Mouse (Mus musculus) right cerebral cortex, adult 2 months (tissue): ENCODE data around the gene Parva.

Source experiments
- DNase-seq, 2 experiments: peaks; one replicate each; pipeline ENCODE4 v3.0.0; 2021 to 2022; ENCODE audit warnings: low spot score in 2 of 2

The Parva gene

GRCm38 (mm10) chr7:112427357-112428157 lies at the start of gene Parva:
Parva (plus strand) TSS chr7:112427505.
- DNase-seq, result peak; percentile 35 to 47

GRCm38 (mm10) chr7:112378056-112378455 lies 49.2 kb upstream of the Parva start:
- no peak for DNase-seq

- peak; percentile 73 to 81 for DNase-seq
Observed at GRCm38 (mm10) chr7:112378476-112378875, 48.8 kb upstream of the Parva start.

- no peak for DNase-seq
Observed at GRCm38 (mm10) chr7:112386521-112386920, 40.8 kb upstream of the Parva start.

- DNase-seq, result no peak
Observed at GRCm38 (mm10) chr7:112387876-112388275, 39.4 kb upstream of the Parva start.

- no peak for DNase-seq
Observed at GRCm38 (mm10) chr7:112388363-112388875, 38.9 kb upstream of the Parva start.

- DNase-seq, result no peak
Observed at GRCm38 (mm10) chr7:112389611-112390251, 37.6 kb upstream of the Parva start.

GRCm38 (mm10) chr7:112390252-112390936 lies 36.9 kb upstream of the Parva start:
- peak in 1 of 2 experiments; percentile 35 for DNase-seq

GRCm38 (mm10) chr7:112390937-112391605 lies 36.2 kb upstream of the Parva start:
- no peak for DNase-seq

GRCm38 (mm10) chr7:112397786-112398185 lies 29.5 kb upstream of the Parva start:
- no peak for DNase-seq

- DNase-seq, result no peak
Observed at GRCm38 (mm10) chr7:112399425-112400170, 27.7 kb upstream of the Parva start.

- DNase-seq, result peak; percentile 67 to 68
Observed at GRCm38 (mm10) chr7:112400175-112400574, 27.1 kb upstream of the Parva start.

GRCm38 (mm10) chr7:112405061-112405460 lies 22.2 kb upstream of the Parva start:
- no peak for DNase-seq

- DNase-seq, result peak in 1 of 2 experiments; percentile 23
Observed at GRCm38 (mm10) chr7:112405578-112405977, 21.7 kb upstream of the Parva start.

GRCm38 (mm10) chr7:112407597-112407996 lies 19.7 kb upstream of the Parva start:
- DNase-seq, result peak; percentile 39 to 41

- DNase-seq, result no peak
Observed at GRCm38 (mm10) chr7:112409991-112410390, 17.3 kb upstream of the Parva start.

GRCm38 (mm10) chr7:112413286-112413685 lies 14.0 kb upstream of the Parva start:
- DNase-seq, result no peak

GRCm38 (mm10) chr7:112416058-112416526 lies 11.2 kb upstream of the Parva start:
- DNase-seq, result no peak

GRCm38 (mm10) chr7:112416730-112417513 lies 10.4 kb upstream of the Parva start:
- no peak for DNase-seq

- DNase-seq, result no peak
Observed at GRCm38 (mm10) chr7:112417598-112417997, 9.7 kb upstream of the Parva start.
